Mouse (Mus musculus): ENCODE results near the gene Rfng. TPM values are rescaled to one million over a fixed set of nuclear protein-coding genes. Genes with fewer than 3 reads are reported as not detected.

The Rfng gene
- polyA plus RNA-seq, 1 experiment: 98.9 TPM

DNA sequence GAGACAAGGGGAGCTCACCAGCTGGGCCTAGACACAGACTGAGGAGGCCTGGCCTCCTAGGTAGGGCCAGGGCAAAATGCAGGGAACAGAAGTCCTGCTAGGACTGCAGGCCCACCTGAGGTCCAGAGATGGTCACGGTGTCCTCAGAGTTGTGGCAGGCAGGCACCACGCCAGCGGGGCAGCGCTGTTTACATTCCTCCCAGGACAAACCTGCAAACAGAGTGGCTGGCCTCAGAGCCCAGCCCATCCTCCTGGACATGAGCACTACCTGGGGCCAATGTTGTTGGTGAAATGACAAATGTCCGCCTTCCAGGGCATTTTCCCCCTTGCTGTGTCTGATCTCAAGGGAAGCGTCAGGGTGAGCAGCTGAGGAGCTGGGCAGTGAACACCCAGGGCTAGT lies 33.4 kb upstream of the Rfng start:
- H3K27ac ChIP-seq (ENCODE audit: insufficient read depth, low read length): no peak overlapping the region
- H3K4me3 ChIP-seq (ENCODE audit: insufficient read depth, low read length): no peak overlapping the region
- H3K4me1 ChIP-seq (ENCODE audit: control insufficient read depth, insufficient read depth, low read length): no peaks in the 10 kb centered on the region
- TF ChIP-seq CTCF (IDR thresholded peaks at IDR 0.05; ENCODE audit: extremely low read depth, insufficient read depth, low read length) (no peak), POLR2A (IDR thresholded peaks at IDR 0.05; ENCODE audit: extremely low read depth, insufficient read depth, low read length) (no peak)

DNA sequence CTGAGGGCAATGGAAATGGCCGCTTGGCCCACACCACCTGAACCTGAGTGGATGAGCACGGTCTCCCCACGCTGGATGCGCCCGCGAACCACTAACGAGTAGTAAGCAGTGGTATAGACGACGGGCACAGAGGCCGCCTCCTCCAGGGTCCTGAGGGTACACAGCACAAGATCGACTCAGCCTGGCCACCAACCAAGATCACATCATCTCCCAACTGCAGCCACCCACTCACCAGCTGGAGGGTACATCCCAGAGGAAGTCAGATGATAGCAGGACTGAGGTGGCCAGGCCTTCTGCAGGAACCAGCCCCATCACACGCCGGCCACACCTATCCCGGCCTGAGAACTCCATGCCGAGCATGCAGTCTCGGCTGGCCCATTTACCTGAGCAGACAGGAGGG lies 28.1 kb upstream of the Rfng start:
- H3K27ac ChIP-seq (ENCODE audit: insufficient read depth, low read length): no peak overlapping the region
- TF ChIP-seq CTCF (IDR thresholded peaks at IDR 0.05; ENCODE audit: extremely low read depth, insufficient read depth, low read length) (no peak), POLR2A (IDR thresholded peaks at IDR 0.05; ENCODE audit: extremely low read depth, insufficient read depth, low read length) (no peak)
- H3K4me1 ChIP-seq (ENCODE audit: control insufficient read depth, insufficient read depth, low read length): no peaks in the 10 kb centered on the region
- H3K4me3 ChIP-seq (ENCODE audit: insufficient read depth, low read length): no peak overlapping the region

DNA sequence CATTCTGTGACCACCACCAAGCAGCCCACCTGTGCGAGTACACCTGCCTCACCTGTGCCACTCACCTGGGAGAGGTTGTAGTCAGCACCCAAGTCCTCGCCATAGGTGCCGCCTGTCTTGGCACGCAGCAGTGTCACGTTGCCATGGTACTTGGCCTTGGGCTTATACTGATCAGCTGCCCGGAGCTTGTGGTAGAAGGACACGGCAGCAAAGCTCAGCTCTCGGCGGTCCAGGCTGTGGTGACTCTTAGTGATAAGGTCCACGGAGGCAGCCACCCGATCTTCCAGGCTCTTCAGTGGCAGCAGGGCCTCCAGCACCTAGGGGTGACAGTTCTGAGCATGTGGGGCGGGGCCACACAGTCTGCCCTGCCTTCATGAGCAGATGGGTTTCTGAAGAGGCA lies 24.0 kb upstream of the Rfng start:
- TF ChIP-seq CTCF (IDR thresholded peaks at IDR 0.05; ENCODE audit: extremely low read depth, insufficient read depth, low read length) (no peak), POLR2A (IDR thresholded peaks at IDR 0.05; ENCODE audit: extremely low read depth, insufficient read depth, low read length) (no peak)
- H3K4me1 ChIP-seq (ENCODE audit: control insufficient read depth, insufficient read depth, low read length): no peaks in the 10 kb centered on the region
- H3K4me3 ChIP-seq (ENCODE audit: insufficient read depth, low read length): no peak overlapping the region
- no peak overlapping the region for H3K27ac ChIP-seq (ENCODE audit: insufficient read depth, low read length)

DNA sequence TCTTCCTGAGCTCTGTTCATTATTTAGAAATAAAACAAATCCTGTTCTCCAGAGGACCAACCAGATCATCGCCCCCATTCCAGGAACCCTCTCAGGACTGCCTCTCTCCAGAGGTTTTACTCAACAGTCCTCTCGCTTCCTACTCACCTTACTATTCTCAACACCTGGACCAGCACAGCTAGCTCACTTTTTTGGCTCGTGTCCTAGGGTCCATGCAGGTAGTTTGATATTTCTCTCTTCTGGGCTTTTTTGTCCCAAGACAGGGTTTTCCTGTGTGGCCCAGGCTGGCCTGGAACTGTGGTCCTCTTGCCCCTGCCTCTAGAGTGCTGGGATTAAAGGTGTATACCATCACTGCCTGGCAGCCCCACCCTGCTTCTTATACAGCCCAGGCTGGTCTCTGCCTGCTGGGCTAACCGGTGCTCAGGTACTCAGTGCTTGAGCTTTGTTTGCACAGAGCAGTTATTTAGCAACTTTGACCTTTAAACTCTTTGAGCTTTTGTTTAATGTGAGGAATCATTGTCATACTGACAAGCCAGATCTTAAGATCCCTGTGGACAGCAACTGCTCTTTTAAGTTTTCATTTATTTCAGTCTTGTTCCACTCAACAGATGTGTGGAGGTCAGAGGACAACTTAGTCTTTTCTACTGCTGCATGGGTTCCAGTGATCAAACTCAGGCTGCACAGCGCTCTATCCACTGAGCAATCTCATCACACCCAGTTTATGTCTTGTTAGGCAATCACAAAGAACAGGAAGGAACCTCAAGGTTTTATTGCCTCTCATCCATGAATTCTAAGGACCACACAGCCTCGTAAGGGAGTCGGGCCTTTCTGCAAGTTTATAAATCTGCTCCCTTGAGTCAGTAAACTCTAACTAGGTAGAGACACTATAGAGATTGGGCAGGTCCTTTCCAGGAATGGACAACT lies 21.6 kb upstream of the Rfng start:
- H3K27ac ChIP-seq (ENCODE audit: insufficient read depth, low read length): no peak overlapping the region
- H3K4me3 ChIP-seq (ENCODE audit: insufficient read depth, low read length): no peak overlapping the region
- TF ChIP-seq POLR2A (IDR thresholded peaks at IDR 0.05; ENCODE audit: extremely low read depth, insufficient read depth, low read length) (no peak), CTCF (IDR thresholded peaks at IDR 0.05; ENCODE audit: extremely low read depth, insufficient read depth, low read length) (no peak)
- H3K4me1 ChIP-seq (ENCODE audit: control insufficient read depth, insufficient read depth, low read length): no peaks in the 10 kb centered on the region

GRCm38 (mm10) chr11:120804769-120805168 lies 20.8 kb upstream of the Rfng start:
- no peak overlapping the region for H3K27ac ChIP-seq (ENCODE audit: insufficient read depth, low read length)
- no peak for TF ChIP-seq POLR2A (IDR thresholded peaks at IDR 0.05; ENCODE audit: extremely low read depth, insufficient read depth, low read length)
- no peak for TF ChIP-seq CTCF (IDR thresholded peaks at IDR 0.05; ENCODE audit: extremely low read depth, insufficient read depth, low read length)
- no peaks in the 10 kb centered on the region for H3K4me1 ChIP-seq (ENCODE audit: control insufficient read depth, insufficient read depth, low read length)
- H3K4me3 ChIP-seq (ENCODE audit: insufficient read depth, low read length): no peak overlapping the region

GRCm38 (mm10) chr11:120804274-120804673 lies 20.3 kb upstream of the Rfng start:
- Histone ChIP-seq H3K4me3 (ENCODE audit: insufficient read depth, low read length) (no peak overlapping the region), H3K27ac (ENCODE audit: insufficient read depth, low read length) (no peak overlapping the region), H3K4me1 (ENCODE audit: control insufficient read depth, insufficient read depth, low read length) (no peaks in the 10 kb centered on the region)
- TF ChIP-seq POLR2A (IDR thresholded peaks at IDR 0.05; ENCODE audit: extremely low read depth, insufficient read depth, low read length) (no peak), CTCF (IDR thresholded peaks at IDR 0.05; ENCODE audit: extremely low read depth, insufficient read depth, low read length) (no peak)

GRCm38 (mm10) chr11:120800061-120800904 lies 16.3 kb upstream of the Rfng start:
- TF ChIP-seq CTCF (IDR thresholded peaks at IDR 0.05; ENCODE audit: extremely low read depth, insufficient read depth, low read length) (peak; percentile 79), POLR2A (IDR thresholded peaks at IDR 0.05; ENCODE audit: extremely low read depth, insufficient read depth, low read length) (no peak)
- H3K4me3 ChIP-seq (ENCODE audit: insufficient read depth, low read length): no peak overlapping the region
- peaks cover 2% of the 10 kb centered on the region; the same call in 1 of the 2 replicates for H3K4me1 ChIP-seq (ENCODE audit: control insufficient read depth, insufficient read depth, low read length)
- peak overlapping the region; percentile 24; the same call in 1 of the 2 replicates for H3K27ac ChIP-seq (ENCODE audit: insufficient read depth, low read length)

- peaks cover 2% of the 10 kb centered on the region; the same call in 1 of the 2 replicates for H3K4me1 ChIP-seq (ENCODE audit: control insufficient read depth, insufficient read depth, low read length)
- no peak overlapping the region for H3K4me3 ChIP-seq (ENCODE audit: insufficient read depth, low read length)
- no peak for TF ChIP-seq CTCF (IDR thresholded peaks at IDR 0.05; ENCODE audit: extremely low read depth, insufficient read depth, low read length)
- TF ChIP-seq POLR2A (IDR thresholded peaks at IDR 0.05; ENCODE audit: extremely low read depth, insufficient read depth, low read length): no peak
- H3K27ac ChIP-seq (ENCODE audit: insufficient read depth, low read length): no peak overlapping the region
Observed at GRCm38 (mm10) chr11:120799316-120799890, 15.4 kb upstream of the Rfng start.

DNA sequence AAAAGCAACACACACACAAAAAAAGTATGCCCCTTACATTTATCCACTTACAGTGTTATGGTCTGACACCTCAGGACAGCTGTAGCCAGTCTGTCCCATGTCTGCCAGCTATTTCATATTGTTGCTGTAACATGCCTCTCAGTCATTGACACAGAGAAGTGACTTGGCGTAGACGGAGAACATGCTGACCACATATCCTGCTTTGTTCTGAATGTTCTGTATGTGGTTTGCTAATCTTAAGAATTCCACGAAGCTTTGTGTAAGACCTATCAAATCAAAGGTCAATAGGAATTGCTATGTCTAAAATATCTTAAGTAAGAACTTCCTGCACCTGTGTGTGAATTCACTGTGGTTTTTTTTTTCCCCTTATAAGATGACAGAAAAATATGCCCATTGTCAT lies 14.2 kb upstream of the Rfng start:
- TF ChIP-seq CTCF (IDR thresholded peaks at IDR 0.05; ENCODE audit: extremely low read depth, insufficient read depth, low read length) (no peak), POLR2A (IDR thresholded peaks at IDR 0.05; ENCODE audit: extremely low read depth, insufficient read depth, low read length) (no peak)
- H3K4me1 ChIP-seq (ENCODE audit: control insufficient read depth, insufficient read depth, low read length): peaks cover 2% of the 10 kb centered on the region; the same call in 1 of the 2 replicates
- H3K27ac ChIP-seq (ENCODE audit: insufficient read depth, low read length): no peak overlapping the region
- no peak overlapping the region for H3K4me3 ChIP-seq (ENCODE audit: insufficient read depth, low read length)
